Mouse (Mus musculus): ENCODE results near the gene Edc3.

GRCm38 (mm10) chr9:57733606-57734005 is 25.3 kb downstream of the Edc3 start:
- TF ChIP-seq CTCF (IDR thresholded peaks at IDR 0.05) (no peak), EP300 (IDR thresholded peaks at IDR 0.05) (no peak)
